Mouse (Mus musculus): ENCODE measurements around the gene Rbm47. TPM values are rescaled to one million over a fixed set of nuclear protein-coding genes. Genes with fewer than 3 reads are reported as not detected.

Gene Rbm47
- total and polyA plus RNA-seq, 2 experiments, result 47.4 to 63.5 TPM

DNA sequence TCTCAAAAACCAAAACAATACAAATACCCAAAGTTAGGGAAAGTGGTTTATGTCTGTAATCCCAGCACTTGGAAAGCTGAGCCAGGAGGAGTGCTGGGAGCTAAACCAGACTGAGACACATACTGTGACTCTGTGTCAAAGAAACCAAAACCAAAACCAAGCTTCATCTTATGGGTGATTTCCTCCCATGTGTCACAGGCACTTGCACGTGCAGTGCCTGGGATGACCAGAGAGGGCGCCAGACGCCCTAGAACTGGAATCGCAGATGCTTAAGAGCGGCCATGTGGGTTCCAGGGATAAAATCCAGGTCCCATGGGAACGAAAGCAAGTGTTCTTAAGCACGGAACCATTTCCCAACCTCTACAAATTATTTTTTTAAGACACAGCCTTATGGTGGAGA, 89.6 kb downstream of the Rbm47 start:
- Histone ChIP-seq H3K4me3 (ENCODE audit: insufficient read depth, low read depth, low read length) (no peak overlapping the region), H3K4me1 (ENCODE audit: control insufficient read depth, insufficient read depth, low read length) (peaks cover 29% of the 10 kb centered on the region), H3K9ac (ENCODE audit: low read depth, low read length) (no peak overlapping the region), H3K36me3 (ENCODE audit: control insufficient read depth, insufficient read depth, low read length) (no peaks in the 10 kb centered on the region; the same call in 1 of the 2 replicates), H3K79me2 (ENCODE audit: control insufficient read depth, insufficient read depth, low read length) (peaks cover 11% of the 10 kb centered on the region; the same call in 1 of the 2 replicates), H3K27ac (replicated peaks; ENCODE audit: insufficient read depth, low read depth, low read length) (peak overlapping the region; percentile 88), H3K27me3 (ENCODE audit: control insufficient read depth, insufficient read depth, low read length) (no peaks in the 10 kb centered on the region)
- WGBS, result 30% methylated on average over 7 of the region's 7 CpGs
- DNase-seq (ENCODE audit: extremely low read depth, low read depth, low spot score), result peak; percentile 71
- no peak for TF ChIP-seq POLR2A (IDR thresholded peaks at IDR 0.05; ENCODE audit: extremely low read depth, insufficient read depth, low read length)
- TF ChIP-seq CTCF (IDR thresholded peaks at IDR 0.05; ENCODE audit: low read depth, low read length), result peak; percentile 93

DNA sequence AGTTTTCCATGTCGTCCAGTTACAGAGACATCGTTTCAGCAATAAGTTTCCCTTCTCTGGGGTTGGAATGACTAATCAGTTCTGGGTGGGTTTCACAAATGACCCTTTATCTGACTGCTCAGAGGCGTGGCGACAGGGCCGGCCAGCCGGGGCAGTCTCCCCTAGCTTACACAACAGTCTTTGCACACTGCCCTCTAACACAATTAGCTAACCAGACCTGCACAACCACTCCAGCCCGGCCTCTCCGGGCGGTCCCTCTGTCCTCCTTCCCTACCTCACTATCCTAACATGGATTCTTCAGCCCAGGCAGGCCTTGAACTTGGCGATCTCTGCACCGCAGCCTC, 90.7 kb downstream of the Rbm47 start:
- 16% methylated on average over 11 of the region's 11 CpGs for WGBS
- no peaks in the 10 kb centered on the region; the same call in 1 of the 2 replicates for H3K36me3 ChIP-seq (ENCODE audit: control insufficient read depth, insufficient read depth, low read length)
- peak overlapping the region; percentile 76 for H3K9ac ChIP-seq (ENCODE audit: low read depth, low read length)
- TF ChIP-seq POLR2A (IDR thresholded peaks at IDR 0.05; ENCODE audit: extremely low read depth, insufficient read depth, low read length) (no peak), CTCF (IDR thresholded peaks at IDR 0.05; ENCODE audit: low read depth, low read length) (no peak)
- H3K79me2 ChIP-seq (ENCODE audit: control insufficient read depth, insufficient read depth, low read length), result peaks cover 9% of the 10 kb centered on the region; the same call in 1 of the 2 replicates
- H3K27ac ChIP-seq (replicated peaks; ENCODE audit: insufficient read depth, low read depth, low read length), result peak overlapping the region; percentile 88
- peak overlapping the region; percentile 44; the same call in 1 of the 2 replicates for H3K4me3 ChIP-seq (ENCODE audit: insufficient read depth, low read depth, low read length)
- DNase-seq (ENCODE audit: extremely low read depth, low read depth, low spot score), result peak; percentile 88
- H3K4me1 ChIP-seq (ENCODE audit: control insufficient read depth, insufficient read depth, low read length), result peaks cover 29% of the 10 kb centered on the region
- H3K27me3 ChIP-seq (ENCODE audit: control insufficient read depth, insufficient read depth, low read length), result no peaks in the 10 kb centered on the region

- DNase-seq (ENCODE audit: extremely low read depth, low read depth, low spot score), result peak; percentile 96
- Histone ChIP-seq H3K79me2 (ENCODE audit: control insufficient read depth, insufficient read depth, low read length) (peaks cover 9% of the 10 kb centered on the region; the same call in 1 of the 2 replicates), H3K4me1 (ENCODE audit: control insufficient read depth, insufficient read depth, low read length) (peaks cover 32% of the 10 kb centered on the region), H3K9ac (ENCODE audit: low read depth, low read length) (peak overlapping the region; percentile 76), H3K27ac (replicated peaks; ENCODE audit: insufficient read depth, low read depth, low read length) (peak overlapping the region; percentile 88), H3K36me3 (ENCODE audit: control insufficient read depth, insufficient read depth, low read length) (no peaks in the 10 kb centered on the region; the same call in 1 of the 2 replicates), H3K27me3 (ENCODE audit: control insufficient read depth, insufficient read depth, low read length) (no peaks in the 10 kb centered on the region), H3K4me3 (ENCODE audit: insufficient read depth, low read depth, low read length) (peak overlapping the region; percentile 48)
- TF ChIP-seq POLR2A (IDR thresholded peaks at IDR 0.05; ENCODE audit: extremely low read depth, insufficient read depth, low read length) (0 out of 2 replicates have a peak, but pooled peaks have one; percentile 14), CTCF (IDR thresholded peaks at IDR 0.05; ENCODE audit: low read depth, low read length) (no peak)
- WGBS, result 13% methylated on average over 19 of the region's 19 CpGs
Observed at GRCm38 (mm10) chr5:66081443-66082228, 91.3 kb downstream of the Rbm47 start.

DNA sequence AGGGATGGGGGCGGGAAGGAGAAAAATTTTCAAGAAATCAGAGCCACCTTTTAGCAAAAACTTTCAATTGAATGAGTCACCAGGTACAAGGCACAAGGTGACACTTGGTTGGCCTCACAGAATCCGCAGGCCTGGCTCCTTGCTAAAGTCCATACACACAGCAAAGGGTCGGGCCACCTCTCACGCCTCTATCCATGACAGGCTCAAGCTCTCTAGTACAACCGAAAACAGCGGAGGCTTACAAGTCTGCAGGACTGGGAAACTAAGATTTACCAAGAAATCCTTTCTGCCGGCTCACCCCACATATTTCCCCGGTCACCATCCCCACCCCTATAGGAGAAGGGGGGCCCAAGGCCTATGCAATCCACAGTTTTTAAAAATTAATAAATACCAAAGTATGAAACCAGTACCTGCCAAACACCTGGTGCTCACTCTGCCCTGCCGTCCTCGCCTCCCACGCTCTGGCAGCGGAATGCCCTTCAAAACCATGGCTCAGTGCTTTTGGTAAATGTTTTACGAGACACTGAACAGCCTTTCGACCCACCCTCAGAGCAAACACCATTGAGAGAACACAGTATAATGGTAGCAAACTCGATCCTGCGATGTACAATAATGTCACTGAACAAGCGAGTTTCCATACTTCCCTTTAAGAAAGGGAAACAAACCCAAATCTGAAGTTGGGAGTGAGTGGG, 92.2 kb downstream of the Rbm47 start:
- Histone ChIP-seq H3K4me1 (ENCODE audit: control insufficient read depth, insufficient read depth, low read length) (peaks cover 37% of the 10 kb centered on the region), H3K27me3 (ENCODE audit: control insufficient read depth, insufficient read depth, low read length) (no peaks in the 10 kb centered on the region), H3K27ac (replicated peaks; ENCODE audit: insufficient read depth, low read depth, low read length) (peak overlapping the region; percentile 88), H3K79me2 (ENCODE audit: control insufficient read depth, insufficient read depth, low read length) (peaks cover 10% of the 10 kb centered on the region; the same call in 1 of the 2 replicates), H3K9ac (ENCODE audit: low read depth, low read length) (peak overlapping the region; percentile 76), H3K4me3 (ENCODE audit: insufficient read depth, low read depth, low read length) (peak overlapping the region; percentile 57), H3K36me3 (ENCODE audit: control insufficient read depth, insufficient read depth, low read length) (no peaks in the 10 kb centered on the region; the same call in 1 of the 2 replicates)
- TF ChIP-seq POLR2A (IDR thresholded peaks at IDR 0.05; ENCODE audit: extremely low read depth, insufficient read depth, low read length), result peak; percentile 86
- no peak for TF ChIP-seq CTCF (IDR thresholded peaks at IDR 0.05; ENCODE audit: low read depth, low read length)
- 21% methylated on average over 17 of the region's 17 CpGs for WGBS
- DNase-seq (ENCODE audit: extremely low read depth, low read depth, low spot score), result peak; percentile 94

- DNase-seq (ENCODE audit: extremely low read depth, low read depth, low spot score), result peak; percentile 96
- Histone ChIP-seq H3K36me3 (ENCODE audit: control insufficient read depth, insufficient read depth, low read length) (no peaks in the 10 kb centered on the region; the same call in 1 of the 2 replicates), H3K79me2 (ENCODE audit: control insufficient read depth, insufficient read depth, low read length) (peaks cover 15% of the 10 kb centered on the region; the same call in 1 of the 2 replicates), H3K27me3 (ENCODE audit: control insufficient read depth, insufficient read depth, low read length) (no peaks in the 10 kb centered on the region), H3K9ac (ENCODE audit: low read depth, low read length) (peak overlapping the region; percentile 67), H3K4me3 (ENCODE audit: insufficient read depth, low read depth, low read length) (peak overlapping the region; percentile 57), H3K27ac (replicated peaks; ENCODE audit: insufficient read depth, low read depth, low read length) (peak overlapping the region; percentile 88), H3K4me1 (ENCODE audit: control insufficient read depth, insufficient read depth, low read length) (peaks cover 38% of the 10 kb centered on the region)
- TF ChIP-seq POLR2A (IDR thresholded peaks at IDR 0.05; ENCODE audit: extremely low read depth, insufficient read depth, low read length) (no peak), CTCF (IDR thresholded peaks at IDR 0.05; ENCODE audit: low read depth, low read length) (no peak)
- WGBS, result 22% methylated on average over 9 of the region's 9 CpGs
Observed at GRCm38 (mm10) chr5:66079358-66080179, 93.3 kb downstream of the Rbm47 start.
